Mouse (Mus musculus) ES-Bruce4 (cell line): Measurements from ENCODE around the gene Sorl1.

Experiments used
- CTCF ChIP-seq: IDR thresholded peaks from one replicate; pipeline ENCODE4 v1.8.1; 2011; ENCODE audit warnings: low read depth, low read length
- EP300 ChIP-seq: IDR thresholded peaks from 2 replicates; pipeline ENCODE4 v1.6.1; 2011; ENCODE audit warnings: low read depth, low read length; ENCODE audit not compliant: insufficient read depth

- TF ChIP-seq EP300 (no peak), CTCF (no peak)
Observed at GRCm38 (mm10) chr9:42028807-42029206, 95.3 kb downstream of the Sorl1 start.
